Mouse (Mus musculus) forebrain, embryonic 11.5 days (tissue): ENCODE measurements around the gene Vmn1r45. TPM values are rescaled to one million over a fixed set of nuclear protein-coding genes. Genes with fewer than 3 reads are reported as not detected.

Source experiments
- polyA plus RNA-seq: library from polyadenylated mRNA; unstranded; fragments of >200 nt; fragmentation: Nextera tagmentation; extraction: Ambion mirVana; gene quantifications from 2 replicates; pipeline ENCODE4 v1.2.1, GENCODE M21; 2014

The Vmn1r45 gene
- polyA plus RNA-seq, 1 experiment from 2014 or later: not detected

Other genes with a start within 250 kb of the Vmn1r45 start
- gene Vmn1r40, start 233.1 kb downstream of the Vmn1r45 start, polyA plus RNA-seq: not detected in 2 replicates
- gene Vmn1r41, start 199.8 kb downstream of the Vmn1r45 start, polyA plus RNA-seq: not detected in 2 replicates
- gene Vmn1r42, start 64.2 kb downstream of the Vmn1r45 start, polyA plus RNA-seq: not detected in 2 replicates
- not detected in 2 replicates for gene Vmn1r43, start 64.2 kb downstream of the Vmn1r45 start, polyA plus RNA-seq
- not detected in 2 replicates for gene Vmn1r44, start 56.9 kb downstream of the Vmn1r45 start, polyA plus RNA-seq
- gene Vmn1r46, start 28.7 kb upstream of the Vmn1r45 start, polyA plus RNA-seq: not detected in 2 replicates
- not detected in 2 replicates for gene Vmn1r47, start 75.5 kb upstream of the Vmn1r45 start, polyA plus RNA-seq
- gene Vmn1r48, start 96.2 kb upstream of the Vmn1r45 start, polyA plus RNA-seq: not detected in 2 replicates
- gene Vmn1r49, start 137.9 kb upstream of the Vmn1r45 start, polyA plus RNA-seq: not detected in 2 replicates
- not detected in 2 replicates for gene Vmn1r50, start 160.8 kb upstream of the Vmn1r45 start, polyA plus RNA-seq
- gene Vmn1r51, start 182.0 kb upstream of the Vmn1r45 start, polyA plus RNA-seq: not detected in 2 replicates
- not detected in 2 replicates for gene Vmn1r52, start 234.2 kb upstream of the Vmn1r45 start, polyA plus RNA-seq